Mouse (Mus musculus): ENCODE results near the gene Klf7.

DNA sequence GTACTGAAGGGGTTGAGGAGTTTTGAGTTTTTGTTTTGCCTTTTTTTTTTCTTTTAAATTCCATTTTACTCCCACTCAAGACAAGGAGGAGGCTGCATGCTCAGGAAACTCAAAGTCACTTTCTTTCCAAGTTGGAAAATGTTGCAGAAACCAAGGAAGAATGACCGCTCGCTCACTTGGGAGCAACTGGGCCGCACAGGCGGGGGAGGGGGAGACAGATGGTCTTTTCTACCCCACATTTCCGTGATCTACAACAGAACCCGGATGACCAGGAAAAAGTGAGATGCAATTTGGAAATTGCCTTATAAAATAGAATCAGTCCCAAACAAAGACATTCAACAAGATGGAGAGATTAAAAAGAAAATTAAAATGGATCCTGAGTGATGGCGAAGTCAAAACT is 14.6 kb downstream of the Klf7 start:
- no peak for TF ChIP-seq CTCF (IDR thresholded peaks at IDR 0.05; ENCODE audit: insufficient read depth, low read depth, low read length)
- no peak for TF ChIP-seq POLR2A (IDR thresholded peaks at IDR 0.05; ENCODE audit: insufficient read depth, low read depth, low read length)

All from olfactory bulb, adult 2 months (tissue).